Mouse (Mus musculus) left cerebral cortex, adult 18-20 months (tissue): ENCODE results near the gene Fam240a. TPM values are rescaled to one million over a fixed set of nuclear protein-coding genes. Genes with fewer than 3 reads are reported as not detected.

Source experiments
- DNase-seq, 2 experiments: peaks; one replicate each; pipeline ENCODE4 v3.0.0; 2021 to 2022; ENCODE audit warnings: low spot score in 2 of 2, mixed read lengths in 1 of 2
- total RNA-seq, 2 experiments: library from RNA; stranded (reverse); gene quantifications; 2 replicates each; pipeline ENCODE4 v1.2.3; 2021

Gene Fam240a
- total RNA-seq, 2 experiments from 2014 or later = not detected

DNA sequence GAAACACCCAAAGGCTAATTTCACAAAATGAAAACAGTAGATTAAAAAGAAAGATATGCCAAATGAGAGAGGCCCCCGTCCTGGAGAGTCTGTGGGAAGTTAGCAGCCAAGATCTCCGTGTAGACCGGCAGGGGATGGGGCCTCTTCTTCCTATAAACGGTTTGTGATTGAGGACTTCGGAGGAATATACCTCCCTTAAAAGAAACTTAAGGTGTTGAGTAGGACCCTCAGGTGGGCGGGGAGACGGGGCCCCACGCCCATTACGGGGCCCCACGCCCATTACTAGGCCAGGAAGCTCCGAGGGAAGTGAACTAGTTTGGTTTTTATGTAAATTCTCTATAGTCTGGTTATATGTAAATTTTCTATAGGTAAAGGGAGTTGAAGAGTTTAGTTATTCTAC is 29.3 kb upstream of the Fam240a start, which contains the start of gene Tdgf1:
Tdgf1 (minus strand) TSS at position 233 of the 400 bp plus-strand sequence.
- DNase-seq = no peak

DNA sequence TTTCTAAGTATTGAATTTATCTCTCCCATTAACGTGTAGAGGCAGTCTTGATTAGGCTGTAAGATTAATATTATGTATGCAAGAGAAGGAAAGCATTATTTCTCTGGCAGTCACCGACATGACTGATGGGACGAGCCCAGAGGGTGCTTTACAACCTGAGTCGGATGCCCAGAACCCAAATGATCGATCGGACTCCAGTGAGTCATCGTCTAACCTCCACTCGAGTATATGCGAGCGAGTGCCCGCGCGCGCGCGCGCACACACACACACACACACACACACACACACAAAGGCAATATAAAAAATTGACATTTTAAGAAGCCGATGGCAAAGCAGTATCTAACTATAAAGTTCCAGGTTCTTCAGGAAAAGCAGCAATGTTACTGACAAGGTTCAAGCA is 28.7 kb upstream of the Fam240a start:
- DNase-seq = no peak

DNA sequence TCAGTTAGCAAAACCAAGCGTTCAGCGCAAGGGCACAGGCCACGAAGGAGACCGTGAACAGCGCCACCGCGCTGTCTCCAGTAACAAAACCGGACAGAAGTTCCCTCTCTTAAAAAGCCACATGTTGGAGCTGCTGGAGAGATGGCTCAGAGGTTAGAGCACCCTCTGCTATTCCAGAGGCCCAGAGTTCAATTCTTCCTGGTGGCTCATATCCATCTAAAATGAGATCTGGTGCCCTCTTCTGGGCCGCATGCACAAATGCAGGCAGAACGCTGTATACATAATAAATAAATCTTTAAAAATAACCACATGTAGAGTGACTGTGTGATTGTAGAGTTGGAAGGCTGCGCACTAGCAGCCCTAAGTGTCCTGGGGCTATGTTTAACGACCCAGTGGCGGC is 27.6 kb upstream of the Fam240a start:
- no peak for DNase-seq

DNA sequence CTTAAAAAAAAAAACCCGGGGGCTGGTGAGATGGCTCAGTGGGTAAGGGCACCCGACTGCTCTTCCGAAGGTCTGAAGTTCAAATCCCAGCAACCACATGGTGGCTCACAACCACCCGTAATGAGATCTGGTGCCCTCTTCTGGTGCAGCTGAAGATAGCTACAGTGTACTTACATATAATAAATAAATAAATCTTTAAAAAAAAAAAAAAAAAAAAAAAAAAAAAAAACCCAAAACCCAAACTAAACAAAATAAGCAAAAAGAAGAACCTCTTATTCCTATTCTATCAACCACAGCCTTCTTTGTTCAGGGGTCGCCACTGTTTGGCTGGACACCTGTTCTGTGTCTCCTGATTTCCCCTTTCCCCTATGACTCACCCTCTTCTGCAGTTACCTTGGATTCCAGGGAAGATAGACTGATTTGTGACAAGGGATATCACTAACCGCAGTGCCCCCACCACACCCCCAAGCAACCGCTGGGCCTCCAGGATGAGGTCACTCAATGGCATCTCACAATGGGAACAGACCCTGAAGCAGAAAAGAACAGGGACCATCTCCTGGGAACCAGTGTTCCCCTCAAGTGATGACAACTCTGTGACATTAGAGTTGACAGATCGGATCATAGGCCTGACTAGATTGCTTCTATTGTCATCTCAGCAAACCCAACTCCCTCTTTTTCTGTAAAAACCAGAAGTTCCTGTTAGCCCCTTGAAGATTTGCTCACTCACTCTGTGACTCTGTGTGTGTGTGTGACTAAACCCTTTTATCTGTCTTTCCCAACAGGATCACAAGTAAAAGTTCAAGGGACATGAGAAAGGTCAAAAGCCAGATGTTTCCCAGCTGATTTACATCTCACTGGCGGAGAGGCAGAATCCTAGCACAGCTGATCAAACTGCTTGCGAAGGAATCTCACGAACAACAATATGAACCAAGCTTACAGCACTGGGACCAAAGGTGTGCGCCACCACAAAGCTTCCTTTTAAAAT is 21.1 kb upstream of the Fam240a start:
- no peak for DNase-seq

DNA sequence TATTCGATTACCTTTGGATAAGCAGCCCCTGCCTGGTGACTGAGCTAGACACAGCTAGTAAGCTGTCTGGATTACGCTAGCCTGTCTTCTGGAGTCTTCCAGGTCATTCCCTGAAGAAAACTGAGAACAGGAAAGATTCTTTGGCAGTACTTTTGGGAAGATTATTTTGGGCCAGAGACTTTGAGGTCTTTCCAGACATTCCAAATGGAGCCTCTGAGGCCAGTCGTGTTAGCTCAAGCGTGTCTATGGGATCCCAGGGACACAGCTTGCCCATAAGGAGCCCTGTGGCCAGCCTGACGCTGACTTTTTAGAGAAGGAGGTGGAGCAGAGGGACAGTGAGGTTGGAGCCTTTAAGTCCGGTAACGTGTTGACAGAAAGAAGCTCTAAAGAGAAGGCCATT is 19.3 kb upstream of the Fam240a start:
- DNase-seq = no peak

DNA sequence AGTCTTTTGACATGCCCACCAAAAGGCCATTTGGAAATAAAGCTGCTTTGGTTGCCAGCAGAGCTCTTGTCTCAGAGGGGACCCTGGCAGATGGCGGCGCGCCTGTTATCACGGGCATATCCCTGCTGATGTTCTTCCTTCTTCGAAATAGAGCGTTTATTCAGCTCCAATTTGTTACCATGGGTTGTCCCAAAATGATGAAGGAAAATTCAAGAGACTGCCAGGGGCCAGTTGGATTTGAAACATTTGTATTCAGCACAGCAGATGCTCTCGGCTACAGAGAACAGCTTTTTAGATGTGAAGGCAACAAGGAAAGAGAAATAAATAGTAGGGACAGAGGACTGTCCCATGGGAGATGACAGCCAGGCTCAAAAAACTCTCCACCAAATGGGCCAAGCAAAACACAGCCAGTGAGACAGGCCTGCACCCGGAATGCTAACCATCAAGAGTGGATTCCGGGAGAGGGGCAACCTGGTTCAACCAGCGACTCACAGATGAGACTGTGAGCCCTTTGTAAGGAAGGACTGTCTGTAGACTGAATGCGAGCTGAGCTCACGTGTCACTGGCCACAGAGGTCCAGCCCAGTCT is 17.3 kb upstream of the Fam240a start:
- DNase-seq = peak in 1 of 2 experiments; percentile 16

DNA sequence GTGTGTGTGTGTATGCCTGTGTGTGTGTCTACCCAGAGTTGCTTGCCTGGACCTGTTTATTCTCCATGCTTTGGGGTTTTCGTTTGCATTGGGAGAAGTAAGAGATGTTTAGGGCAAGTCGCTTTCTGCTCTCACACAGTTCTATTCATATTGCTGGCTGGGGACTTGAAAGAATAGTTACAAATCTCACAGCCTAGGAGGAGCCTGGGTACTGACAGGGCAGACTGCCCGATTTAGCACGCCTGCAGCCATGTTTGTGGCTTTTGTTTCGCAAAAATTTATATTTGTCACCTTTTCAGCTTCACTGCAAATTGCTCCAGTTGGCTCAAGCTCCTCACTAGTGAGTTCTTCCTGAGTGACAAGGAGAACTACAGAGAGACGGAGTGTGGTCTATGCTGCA is 14.9 kb upstream of the Fam240a start:
- no peak for DNase-seq

DNA sequence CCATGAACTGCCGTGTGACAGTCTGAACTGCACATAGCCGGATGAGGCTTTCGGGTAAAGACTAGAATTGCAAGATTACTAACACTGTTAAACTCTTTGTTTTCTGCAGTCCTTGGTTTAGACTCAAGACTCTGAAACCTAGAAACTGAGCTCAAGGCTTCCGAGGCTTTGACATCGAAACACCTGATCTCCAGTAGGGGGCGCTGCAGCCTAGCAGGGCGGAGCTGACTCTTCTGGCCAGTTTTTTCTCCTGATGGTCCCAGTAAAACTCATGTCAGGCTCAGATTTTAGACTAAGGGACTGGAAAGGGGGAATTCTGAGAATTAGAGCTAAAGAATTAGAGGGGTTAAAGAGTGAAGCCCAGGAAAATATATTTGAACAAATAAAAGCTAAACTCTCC is 6.1 kb upstream of the Fam240a start:
- peak; percentile 66 to 83 for DNase-seq

DNA sequence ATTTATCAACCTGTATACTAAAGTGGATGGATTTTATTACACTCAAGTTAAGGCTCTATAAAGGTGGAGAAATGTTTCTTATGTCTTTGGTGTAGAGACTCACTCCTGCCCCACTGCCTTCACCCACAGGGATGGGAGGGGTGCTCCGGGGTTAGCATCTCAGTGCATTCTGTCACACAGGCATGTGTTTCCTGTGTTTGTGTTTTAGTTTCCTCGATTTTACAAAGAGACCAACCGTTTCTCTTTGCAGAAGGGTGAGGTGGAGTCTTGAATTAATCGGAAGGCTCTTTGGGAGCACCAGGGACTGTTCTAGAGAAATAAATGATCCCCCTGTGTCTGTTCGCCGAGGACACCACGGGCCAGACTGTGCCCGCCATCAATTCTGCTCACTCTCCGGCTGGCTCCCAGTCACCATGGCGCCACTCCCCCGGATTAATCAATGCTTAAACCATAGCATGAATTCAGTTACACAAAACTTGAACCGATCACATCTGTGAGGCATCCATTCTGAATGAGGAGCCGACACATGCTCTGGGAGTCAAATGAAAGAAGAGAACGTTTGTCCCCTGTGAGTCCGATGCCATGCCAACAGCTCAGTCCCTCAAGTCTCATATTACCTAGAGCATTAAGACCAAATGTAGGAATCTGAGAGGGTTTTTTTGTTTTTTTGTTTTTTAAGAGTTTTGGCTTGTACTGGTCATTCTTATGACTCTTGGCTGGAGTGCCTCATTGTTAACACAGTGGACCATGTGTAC is 4.2 kb upstream of the Fam240a start:
- DNase-seq = no peak

DNA sequence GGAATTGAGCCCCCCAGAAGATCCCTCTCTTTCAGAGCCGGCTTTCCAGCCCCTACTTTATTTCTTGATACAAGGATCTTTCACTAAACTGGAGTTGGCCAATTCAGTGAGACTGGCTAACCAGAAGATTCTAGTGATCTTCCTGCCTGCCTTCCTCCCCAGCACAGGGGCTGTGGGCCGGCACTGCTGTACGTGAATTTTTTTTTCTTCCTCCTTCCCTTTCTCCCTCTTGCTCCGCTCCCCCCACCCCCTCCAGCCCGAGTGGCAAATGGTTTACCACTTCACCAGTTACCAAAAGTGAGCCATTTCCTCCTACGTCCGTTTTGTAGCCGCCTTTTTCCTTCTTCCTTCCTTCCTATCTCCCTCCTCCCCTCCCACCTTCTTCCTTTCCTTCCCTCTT is 1.2 kb downstream of the Fam240a start:
- DNase-seq = no peak

DNA sequence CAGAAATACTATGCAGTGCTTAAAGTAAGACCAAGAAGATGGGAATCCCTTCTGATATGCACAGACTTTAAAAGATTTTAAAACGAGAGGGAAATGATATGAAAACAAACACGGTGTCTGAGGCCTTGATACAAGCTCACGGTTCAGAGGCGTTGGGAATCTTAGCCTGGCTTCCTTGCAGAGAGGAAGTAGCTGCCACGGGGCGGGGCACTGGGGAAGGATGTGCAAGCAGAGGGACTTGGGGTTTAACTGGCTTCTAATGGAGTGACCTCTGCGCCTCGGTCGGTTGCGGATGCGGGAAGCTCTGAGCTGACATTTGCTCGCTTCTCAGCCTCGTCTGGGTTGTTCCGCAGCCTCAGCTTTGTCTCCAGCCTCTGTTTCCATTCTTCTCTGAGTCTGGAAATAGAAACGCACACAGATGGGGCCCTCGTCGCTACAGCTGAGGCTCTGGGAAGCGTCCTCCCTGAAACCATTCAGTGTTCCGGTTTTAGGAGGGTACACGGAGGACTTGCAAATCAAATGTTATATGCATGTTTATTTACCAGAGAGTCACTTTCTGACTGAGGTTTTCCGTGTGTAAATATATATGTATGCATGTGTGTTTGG is 1.9 kb downstream of the Fam240a start:
- no peak for DNase-seq

DNA sequence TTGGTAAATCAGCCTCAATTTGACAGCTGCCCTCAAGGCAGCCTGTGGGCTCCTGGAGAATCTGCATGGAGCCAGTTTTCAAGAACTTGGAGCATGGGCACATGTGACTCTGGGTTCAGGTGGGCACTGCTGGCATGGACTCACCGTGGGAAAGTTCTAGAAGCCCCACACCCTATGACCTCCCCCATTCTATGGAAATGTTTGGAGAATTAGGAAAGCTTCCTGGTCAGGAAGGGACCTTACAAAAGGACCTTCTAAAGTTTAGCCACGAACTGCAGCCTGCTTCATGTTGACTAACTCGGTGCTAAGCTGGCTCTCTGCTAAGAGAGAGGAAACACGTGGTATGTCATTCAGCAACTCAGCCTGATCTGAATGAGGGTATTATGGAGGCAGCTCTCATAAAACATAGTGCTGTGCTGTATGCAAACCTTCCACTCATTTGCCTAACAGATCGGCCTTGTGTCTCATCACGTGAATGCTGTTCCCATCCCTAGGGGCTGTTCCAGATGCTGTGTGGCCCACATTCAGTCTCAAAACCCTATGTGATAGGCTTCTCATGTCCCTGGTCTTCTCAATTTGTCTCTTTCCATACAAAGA is 7.2 kb downstream of the Fam240a start:
- no peak for DNase-seq

DNA sequence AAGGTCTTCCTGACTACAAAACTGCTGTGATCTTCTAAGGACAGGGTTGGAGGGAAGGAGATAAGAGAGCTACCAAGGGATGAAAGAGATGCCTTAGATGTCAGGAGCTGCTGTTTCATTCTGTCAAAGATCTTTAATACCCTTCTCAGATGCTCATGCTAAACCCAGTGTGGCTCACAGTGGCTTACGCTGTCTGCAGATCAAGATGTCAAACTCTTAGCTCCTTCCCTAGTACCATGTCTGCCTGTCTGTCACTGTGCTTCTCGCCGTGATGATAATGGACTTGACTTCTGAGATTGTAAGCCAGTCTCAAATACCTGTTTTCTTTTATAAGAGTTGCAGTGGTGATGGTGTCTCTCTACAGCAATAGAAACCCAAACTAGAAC is 8.0 kb downstream of the Fam240a start:
- no peak for DNase-seq

DNA sequence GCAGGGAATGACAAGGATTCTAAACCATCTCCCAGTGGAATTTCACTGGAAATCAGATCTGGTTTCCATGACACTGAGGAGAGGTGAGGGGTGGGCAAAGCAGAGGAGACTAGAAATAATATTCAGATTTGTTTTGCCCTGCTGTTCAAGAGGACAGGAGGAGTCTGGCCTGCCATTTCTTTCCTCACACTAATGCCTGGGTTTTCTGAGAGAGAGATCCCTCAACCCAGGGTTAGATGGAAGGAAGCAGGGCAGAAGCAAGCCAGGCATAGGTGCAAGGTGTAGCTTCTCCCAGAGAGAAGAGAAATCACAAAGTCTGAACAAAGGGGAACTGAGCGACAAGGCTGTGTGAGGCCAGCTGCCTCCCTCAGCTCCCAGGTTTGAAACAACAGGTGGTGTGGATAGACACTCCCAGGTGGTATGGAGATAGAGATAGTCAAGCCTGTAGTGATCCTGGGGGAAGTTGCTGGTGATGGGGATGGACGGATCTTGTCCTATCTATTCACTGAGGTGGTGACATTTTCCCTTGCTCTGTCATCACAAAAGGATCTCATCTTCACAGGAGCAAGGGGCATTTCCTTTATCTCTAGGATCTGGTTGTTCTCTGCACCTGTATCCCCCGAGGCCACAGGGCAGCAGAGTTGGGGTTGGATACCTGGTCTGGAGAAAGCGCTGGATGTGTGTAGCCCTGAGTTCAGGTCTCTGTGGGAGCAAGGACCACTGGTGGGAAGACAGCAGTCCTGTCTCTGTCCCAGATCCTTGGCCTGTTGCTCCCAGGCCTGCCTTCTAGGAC is 8.6 kb downstream of the Fam240a start:
- no peak for DNase-seq

DNA sequence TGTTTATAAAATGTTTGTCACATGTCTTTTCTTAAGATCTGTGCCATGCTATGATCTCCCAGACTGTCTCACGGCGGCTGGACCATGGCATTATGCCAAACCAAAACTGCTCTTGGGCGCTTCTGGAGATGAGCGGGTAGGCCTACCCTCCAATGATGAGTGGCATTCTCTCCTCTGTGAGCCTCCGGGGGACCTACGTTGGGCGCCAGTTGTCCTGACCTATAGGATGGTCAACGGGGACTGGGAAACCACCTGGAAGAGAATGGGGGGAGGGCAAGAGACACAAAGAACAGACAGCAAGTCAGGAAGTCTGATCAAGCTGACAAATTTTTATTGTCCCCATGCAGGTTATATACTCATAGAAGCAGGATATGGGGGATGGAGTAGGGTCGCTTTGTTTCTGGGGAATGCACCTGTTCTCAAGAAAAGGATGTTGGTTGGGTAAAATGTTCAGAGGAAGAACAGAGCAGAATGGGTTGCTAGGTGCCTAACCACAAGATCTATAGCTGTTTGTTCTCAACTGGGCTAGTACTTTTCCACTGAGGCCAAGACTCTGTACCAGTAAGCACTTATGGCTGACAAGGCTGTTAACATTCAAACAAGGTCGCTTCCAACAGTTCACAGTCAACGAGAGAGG is 9.3 kb downstream of the Fam240a start:
- DNase-seq = no peak

DNA sequence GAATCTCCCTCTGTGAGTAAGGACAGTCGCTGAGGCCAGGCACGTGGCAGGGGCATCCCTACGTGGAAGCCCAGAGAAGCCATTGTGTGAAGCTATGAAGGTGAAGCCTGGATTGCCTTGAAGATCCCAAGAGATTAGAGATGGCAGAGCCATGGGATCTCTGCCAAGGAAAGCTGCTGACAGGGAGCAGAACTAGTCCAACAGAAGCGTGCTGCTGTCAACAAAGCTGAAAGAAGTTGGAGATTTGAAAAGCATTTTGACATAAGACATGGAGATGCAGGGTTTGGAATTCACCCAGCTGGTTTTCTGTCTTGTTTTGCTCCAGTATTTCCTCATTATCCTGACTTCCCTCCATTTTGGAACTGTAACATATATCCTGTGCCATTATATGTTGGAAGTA is 14.4 kb downstream of the Fam240a start:
- DNase-seq = no peak

DNA sequence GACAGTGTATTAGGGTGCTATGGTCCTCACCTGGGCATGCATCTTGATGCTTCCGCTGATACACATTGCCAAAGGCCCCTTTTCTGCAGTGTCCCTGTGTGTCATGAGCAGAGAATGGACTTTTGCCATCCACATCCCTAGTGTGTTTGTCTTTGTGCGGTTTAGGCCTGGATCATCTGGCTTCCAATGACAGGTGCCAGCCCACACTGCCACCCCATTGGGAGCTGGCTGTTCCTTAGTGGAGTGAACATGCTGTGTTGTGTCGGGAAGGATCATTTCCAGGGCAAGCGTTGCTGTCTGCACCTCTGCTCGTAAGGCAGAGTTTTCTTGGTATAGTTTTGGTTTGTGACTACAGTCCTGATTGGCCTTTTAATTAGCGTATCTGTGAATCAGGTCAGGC is 15.5 kb downstream of the Fam240a start:
- DNase-seq = no peak

DNA sequence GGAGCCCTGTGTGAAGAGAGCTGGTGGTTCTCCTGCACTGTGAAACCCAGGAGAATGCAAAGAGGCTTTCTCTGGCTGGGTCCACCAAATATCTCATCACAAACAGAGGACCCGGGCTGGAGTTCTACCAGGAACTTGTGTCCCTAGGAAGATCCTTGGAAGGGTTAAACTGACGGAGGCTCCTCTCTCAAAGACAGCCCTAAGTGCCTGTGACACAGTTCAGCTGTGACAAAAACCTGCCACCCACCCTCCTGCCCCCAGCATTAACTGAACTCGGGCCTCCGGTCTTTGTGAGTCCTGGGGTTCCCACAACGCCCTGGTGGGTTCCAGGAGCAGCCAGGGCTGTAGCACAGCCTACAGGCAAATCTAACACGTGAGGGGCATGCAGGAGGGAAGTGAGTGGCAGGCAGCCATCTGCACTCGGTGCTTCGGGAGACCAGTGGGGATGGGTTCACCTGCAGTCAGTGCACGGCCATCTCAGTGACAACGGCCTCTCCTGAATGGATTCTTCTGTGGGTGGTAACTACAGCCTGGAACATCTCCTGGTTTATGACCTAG is 17.1 kb downstream of the Fam240a start:
- DNase-seq = no peak

DNA sequence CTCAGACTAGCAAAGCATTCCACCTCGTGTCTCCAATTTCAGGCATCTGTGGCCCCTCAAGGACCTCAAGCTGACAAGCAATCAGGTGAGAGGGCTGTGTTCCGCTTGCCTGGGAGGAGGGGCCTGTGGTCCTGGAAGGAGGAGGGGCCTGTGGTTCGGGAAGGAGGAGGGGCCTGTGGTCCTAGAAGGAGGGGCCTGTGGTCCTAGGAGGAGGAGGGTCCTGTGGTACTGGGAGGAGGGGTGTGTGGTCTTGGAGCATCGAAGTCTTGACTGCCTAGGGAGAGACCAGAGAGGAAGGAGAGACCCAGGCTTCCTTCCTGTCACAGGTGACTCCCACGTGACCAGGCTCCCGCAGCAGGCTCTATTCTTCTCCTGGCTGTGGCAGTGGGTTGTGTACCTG is 20.1 kb downstream of the Fam240a start:
- no peak for DNase-seq
